Mouse (Mus musculus) liver, postnatal 0 days (tissue): ENCODE data around the gene Ablim1. TPM values are rescaled to one million over a fixed set of nuclear protein-coding genes. Genes with fewer than 3 reads are reported as not detected.
A peak's percentile ranks its signal among the peaks of the same experiment; 100 is the strongest.

Source experiments
- ATAC-seq: fragments of 200-750 bp; cut with Nextera tagmentation; 2 replicates; pipeline ENCODE4 v1.8.0; 2017; ENCODE audit warnings: mild to moderate bottlenecking, moderate library complexity
- DNase-seq: peaks from one replicate; pipeline ENCODE4 v3.0.0-alpha.2; 2016
- H3K27ac ChIP-seq: fragments of 300-500 bp; sonication (generic); 2 replicates; pipeline ENCODE4 v1.5.1; 2014; ENCODE audit warnings: antibody characterized with exemption, moderate library complexity, mild to moderate bottlenecking, low read depth
- H3K27me3 ChIP-seq: fragments of 300-500 bp; sonication (generic); 2 replicates; pipeline ENCODE4 v1.6.1; 2014; ENCODE audit warnings: low read length, control low read depth, mixed read lengths; ENCODE audit not compliant: insufficient read depth
- H3K36me3 ChIP-seq: fragments of 300-500 bp; sonication (generic); replicated peaks from 2 replicates; pipeline ENCODE4 v1.6.1; 2014; ENCODE audit warnings: mild to moderate bottlenecking, control low read depth, low read length, moderate library complexity, mixed read lengths; ENCODE audit not compliant: insufficient read depth
- H3K4me1 ChIP-seq: fragments of 300-500 bp; sonication (generic); 2 replicates; pipeline ENCODE4 v1.6.1; 2014; ENCODE audit warnings: antibody characterized with exemption, mild to moderate bottlenecking, control low read depth; ENCODE audit not compliant: insufficient read depth
- H3K4me2 ChIP-seq: fragments of 300-500 bp; sonication (generic); 2 replicates; pipeline ENCODE4 v1.6.1; 2014; ENCODE audit warnings: low read depth, mild to moderate bottlenecking, low read length, moderate library complexity, mixed read lengths
- H3K4me3 ChIP-seq: fragments of 300-500 bp; sonication (generic); 2 replicates; pipeline ENCODE4 v1.5.1; 2014; ENCODE audit warnings: low read depth, low read length
- H3K9ac ChIP-seq: fragments of 300-500 bp; sonication (generic); replicated peaks from 2 replicates; pipeline ENCODE4 v1.6.1; 2014; ENCODE audit warnings: mild to moderate bottlenecking, moderate library complexity
- H3K9me3 ChIP-seq: fragments of 300-500 bp; sonication (generic); 2 replicates; pipeline ENCODE4 v1.6.1; 2016; ENCODE audit warnings: mild to moderate bottlenecking, control low read depth, low read length, mixed read lengths
- CTCF ChIP-seq: sonication (generic); IDR thresholded peaks from 2 replicates; pipeline ENCODE4 v1.5.1; 2016; ENCODE audit warnings: antibody characterized with exemption, low read depth
- EP300 ChIP-seq: IDR thresholded peaks from 2 replicates; pipeline ENCODE4 v1.6.1; 2016; ENCODE audit warnings: antibody characterized with exemption, low read depth, mild to moderate bottlenecking
- WGBS: fragments of 180-500 bp; shearing (Covaris S2); extraction: QIAGEN DNeasy Blood & Tissue Kit; methylation state at CpG from one replicate; pipeline ENCODE4 v1.1.7; 2014; ENCODE audit not compliant: insufficient replicate concordance; 5-methylcytosine and 5-hydroxymethylcytosine counted together
- polyA plus RNA-seq: library from polyadenylated mRNA; unstranded; fragments of >200 nt; fragmentation: Nextera tagmentation; extraction: Ambion mirVana; gene quantifications from 2 replicates; pipeline ENCODE4 v1.2.1, GENCODE M21; 2015

The Ablim1 gene
- polyA plus RNA-seq, 1 experiment from 2014 or later: 12.0 TPM

- TF ChIP-seq CTCF (no peak), EP300 (no peak)
- H3K36me3 ChIP-seq: no peaks in the 10 kb centered on the region
- WGBS: 65% methylated on average over 10 of the region's 10 CpGs
- no peaks in the 10 kb centered on the region for H3K27me3 ChIP-seq
- H3K9ac ChIP-seq: no peak overlapping the region
- no peaks in the 10 kb centered on the region for H3K9me3 ChIP-seq
- H3K27ac ChIP-seq: no peak overlapping the region
- ATAC-seq (no peak), DNase-seq (no peak)
- no peak overlapping the region for H3K4me3 ChIP-seq
- no peak overlapping the region for H3K4me2 ChIP-seq
- no peaks in the 10 kb centered on the region for H3K4me1 ChIP-seq
Measured at GRCm38 (mm10) chr19:57241363-57242192, 73.1 kb downstream of the Ablim1 start.

GRCm38 (mm10) chr19:57240259-57240658 is 74.5 kb downstream of the Ablim1 start:
- ATAC-seq (no peak), DNase-seq (no peak)
- Histone ChIP-seq H3K4me2 (no peak overlapping the region), H3K27ac (no peak overlapping the region), H3K27me3 (no peaks in the 10 kb centered on the region), H3K4me1 (no peaks in the 10 kb centered on the region), H3K9ac (no peak overlapping the region), H3K4me3 (no peak overlapping the region), H3K9me3 (no peaks in the 10 kb centered on the region), H3K36me3 (no peaks in the 10 kb centered on the region)
- TF ChIP-seq EP300 (no peak), CTCF (no peak)
- 75% methylated on average over 6 of the region's 6 CpGs for WGBS

- TF ChIP-seq EP300 (no peak), CTCF (no peak)
- no peak overlapping the region for H3K4me2 ChIP-seq
- no peaks in the 10 kb centered on the region for H3K4me1 ChIP-seq
- 66% methylated on average over 11 of the region's 11 CpGs for WGBS
- H3K9me3 ChIP-seq: no peaks in the 10 kb centered on the region
- ATAC-seq (no peak), DNase-seq (no peak)
- H3K9ac ChIP-seq: no peak overlapping the region
- H3K27ac ChIP-seq: 0 out of 2 replicates have a peak overlapping the region, but pooled peaks have one; percentile 11
- no peak overlapping the region for H3K4me3 ChIP-seq
- H3K36me3 ChIP-seq: no peaks in the 10 kb centered on the region
- no peaks in the 10 kb centered on the region for H3K27me3 ChIP-seq
Measured at GRCm38 (mm10) chr19:57239176-57239784, 75.4 kb downstream of the Ablim1 start.

- Histone ChIP-seq H3K4me2 (no peak overlapping the region), H3K27ac (no peak overlapping the region), H3K9me3 (no peaks in the 10 kb centered on the region), H3K4me1 (no peaks in the 10 kb centered on the region), H3K36me3 (no peaks in the 10 kb centered on the region), H3K9ac (no peak overlapping the region), H3K4me3 (no peak overlapping the region), H3K27me3 (no peaks in the 10 kb centered on the region)
- no peak for DNase-seq
- ATAC-seq: no peak
- TF ChIP-seq EP300 (no peak), CTCF (no peak)
- 75% methylated on average over 7 of the region's 7 CpGs for WGBS
Measured at GRCm38 (mm10) chr19:57238461-57238860, 76.3 kb downstream of the Ablim1 start.

- Histone ChIP-seq H3K36me3 (no peaks in the 10 kb centered on the region), H3K9me3 (no peaks in the 10 kb centered on the region), H3K27ac (no peak overlapping the region), H3K4me2 (no peak overlapping the region), H3K9ac (no peak overlapping the region), H3K27me3 (no peaks in the 10 kb centered on the region), H3K4me1 (no peaks in the 10 kb centered on the region), H3K4me3 (no peak overlapping the region)
- DNase-seq (no peak), ATAC-seq (no peak)
- TF ChIP-seq EP300 (no peak), CTCF (no peak)
- WGBS: 79% methylated on average over 6 of the region's 6 CpGs
Measured at GRCm38 (mm10) chr19:57237534-57237933, 77.2 kb downstream of the Ablim1 start.

- ATAC-seq: no peak
- Histone ChIP-seq H3K27me3 (no peaks in the 10 kb centered on the region), H3K36me3 (no peaks in the 10 kb centered on the region), H3K27ac (no peak overlapping the region), H3K9ac (no peak overlapping the region), H3K4me3 (no peak overlapping the region), H3K4me2 (no peak overlapping the region), H3K4me1 (no peaks in the 10 kb centered on the region), H3K9me3 (no peaks in the 10 kb centered on the region)
- TF ChIP-seq EP300 (no peak), CTCF (no peak)
- DNase-seq: no peak
- 78% methylated on average over 15 of the region's 15 CpGs for WGBS
Measured at GRCm38 (mm10) chr19:57236647-57237046, 78.1 kb downstream of the Ablim1 start.
